Mouse (Mus musculus): ENCODE measurements around the gene Rnd2. TPM values are rescaled to one million over a fixed set of nuclear protein-coding genes. Genes with fewer than 3 reads are reported as not detected.
"Not testable (repeated sequence)": the region's sequence is repeated elsewhere in the genome, so short reads cannot be mapped to it uniquely, and the experiment has no call there.

The Rnd2 gene
- total RNA-seq, 2 experiments from 2014 or later: 11.5 to 11.7 TPM

DNA sequence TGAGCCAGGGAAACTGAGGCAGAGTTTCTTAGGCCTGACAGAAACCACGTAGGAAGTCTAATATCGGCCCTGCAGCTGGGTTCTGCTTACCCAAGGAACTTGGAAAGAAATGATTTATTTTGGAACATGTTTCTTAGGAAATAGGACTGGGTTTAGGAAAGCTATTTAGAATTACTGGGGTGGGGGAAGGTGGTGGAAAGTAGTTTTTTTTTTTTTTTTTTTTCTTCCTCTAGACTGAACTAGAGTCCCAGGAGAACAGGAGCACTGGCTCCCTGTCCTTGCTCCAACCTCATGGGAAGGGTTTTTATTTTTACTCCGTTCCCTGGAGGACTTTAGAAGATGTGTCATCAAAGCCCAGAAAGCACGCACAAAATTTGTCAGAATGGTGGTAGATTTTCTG is 4.4 kb downstream of the Rnd2 start:
- DNase-seq: no peak

DNA sequence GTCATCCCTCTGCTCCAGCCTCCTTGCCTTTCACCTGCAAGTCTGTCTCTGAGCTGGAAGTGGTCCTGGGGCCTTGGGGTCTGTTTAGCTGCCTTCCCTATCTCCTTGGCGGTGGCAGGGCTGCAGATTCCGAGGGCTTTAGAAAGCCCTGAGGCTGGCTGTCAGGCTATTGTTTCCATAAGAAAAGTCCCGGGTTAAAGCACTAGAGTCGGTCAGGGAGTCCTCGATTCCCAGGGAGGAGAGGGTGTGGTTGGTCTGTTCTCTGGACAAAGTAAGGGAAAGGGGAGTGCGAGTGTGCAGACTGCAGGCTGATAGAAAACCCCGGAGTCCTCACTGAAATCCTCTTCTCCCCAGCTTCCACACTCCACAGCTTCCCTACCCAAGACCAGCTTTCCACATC is 5.4 kb downstream of the Rnd2 start:
- DNase-seq: no peak

DNA sequence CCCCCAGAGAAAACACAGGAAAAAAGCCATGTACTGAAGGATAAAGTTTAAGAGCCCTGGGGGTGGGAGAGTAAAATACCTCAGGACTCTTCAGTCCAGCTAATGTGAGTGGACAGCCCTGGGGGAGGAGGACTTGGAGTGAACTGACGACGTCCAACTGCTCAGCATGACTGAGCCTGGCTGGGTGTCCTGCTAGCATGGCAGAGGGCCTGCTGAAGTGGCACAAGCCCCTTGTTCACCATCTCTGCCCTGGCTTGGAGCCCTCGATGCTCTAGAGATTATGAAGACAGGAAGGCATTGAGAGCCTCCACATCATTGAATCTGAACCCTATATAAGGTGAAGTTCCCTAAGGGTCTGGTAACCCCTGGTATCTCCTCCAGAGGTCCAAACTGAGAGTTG is 7.1 kb downstream of the Rnd2 start:
- DNase-seq: no peak

DNA sequence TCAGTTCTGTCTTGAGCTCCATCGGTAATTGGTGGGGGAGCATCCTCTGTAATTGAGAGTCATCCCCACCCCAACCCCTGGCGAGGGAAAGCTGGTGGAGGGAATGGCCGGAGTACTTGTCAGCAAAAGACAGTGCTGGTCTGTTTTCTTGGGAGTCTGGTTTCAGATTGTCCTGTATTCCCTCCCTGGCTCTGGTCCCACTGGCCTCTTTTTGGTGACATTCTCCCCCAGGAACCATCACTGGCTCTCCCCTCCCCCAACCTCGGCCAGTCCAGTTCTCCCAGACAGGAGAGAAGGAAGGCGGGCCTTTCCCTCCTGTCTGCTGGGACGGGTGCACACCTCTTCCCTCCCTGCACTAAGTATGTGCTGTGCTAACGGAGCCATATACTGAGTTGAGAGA is 7.5 kb downstream of the Rnd2 start:
- DNase-seq: no peak

DNA sequence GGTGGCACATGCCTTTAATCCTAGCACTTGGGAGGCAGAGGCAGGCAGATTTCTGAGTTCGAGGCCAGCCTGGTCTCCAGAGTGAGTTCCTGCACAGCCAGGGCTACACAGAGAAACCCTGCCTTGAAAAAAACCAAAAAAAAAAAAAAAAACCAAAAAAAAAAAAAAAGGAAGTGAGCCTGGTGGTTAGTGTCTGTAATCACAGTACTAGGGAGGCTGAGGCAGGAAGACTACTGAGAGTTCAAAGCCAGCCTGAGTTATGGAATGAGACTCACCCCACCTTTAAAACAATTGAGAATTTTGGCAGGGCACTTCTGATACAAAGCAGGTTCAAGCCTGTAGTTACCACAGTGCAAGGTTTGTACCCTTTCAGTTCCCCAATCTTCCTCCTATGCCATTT is 8.9 kb downstream of the Rnd2 start:
- DNase-seq: not testable (repeated sequence)

DNA sequence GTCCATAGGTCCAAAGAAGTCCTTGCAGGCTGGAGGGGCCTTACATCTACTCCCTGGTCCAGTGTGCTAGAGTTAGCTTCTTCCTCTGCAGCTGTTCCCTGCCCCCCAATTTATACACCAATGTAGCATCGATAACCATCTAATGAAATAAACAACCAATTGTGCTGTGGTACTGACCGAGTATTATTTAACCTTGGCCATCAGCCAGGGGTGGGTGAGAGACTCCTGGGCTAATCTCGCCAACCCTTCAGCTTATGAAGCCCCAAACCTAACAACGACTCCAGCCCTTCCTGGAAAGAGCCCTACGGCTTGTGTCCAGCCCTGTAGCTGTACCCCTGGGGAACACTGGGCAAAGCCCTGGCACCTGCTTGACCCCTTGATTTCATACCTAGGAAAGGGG is 9.5 kb downstream of the Rnd2 start:
- DNase-seq: no peak

DNA sequence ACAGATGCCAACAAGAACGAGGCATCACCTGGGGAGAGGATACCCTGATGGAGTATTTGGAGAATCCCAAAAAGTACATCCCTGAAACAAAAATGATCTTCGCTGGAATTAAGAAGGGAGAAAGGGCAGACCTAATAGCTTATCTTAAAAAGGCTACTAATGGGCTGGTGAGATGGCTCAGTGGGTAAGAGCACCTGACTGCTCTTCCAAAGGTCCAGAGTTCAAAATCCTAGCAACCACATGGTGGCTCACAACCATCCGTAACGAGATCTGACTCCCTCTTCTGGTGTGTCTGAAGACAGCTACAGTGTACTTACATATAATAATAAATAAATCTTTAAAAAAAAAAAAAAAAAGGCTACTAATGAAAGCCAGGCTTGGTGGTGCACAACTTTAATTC is 11.6 kb downstream of the Rnd2 start:
- DNase-seq: not testable (repeated sequence)

DNA sequence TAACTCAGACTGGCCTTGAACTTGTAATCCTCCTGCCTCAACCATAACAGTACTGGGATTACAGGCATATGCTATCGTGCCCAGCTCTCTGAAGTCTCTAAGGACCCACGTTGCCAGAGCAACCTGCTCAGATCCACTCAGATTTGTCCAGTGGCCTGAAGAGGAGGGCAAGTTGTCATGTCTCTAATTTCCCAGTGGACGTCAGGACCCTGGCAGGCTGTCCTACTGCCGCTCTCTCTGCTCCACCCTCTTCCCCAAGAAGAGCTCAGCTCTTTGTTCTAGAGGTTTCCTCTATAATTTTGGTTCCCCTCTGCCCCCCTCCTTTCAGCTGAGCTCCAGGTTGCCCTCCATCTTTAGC is 12.4 kb downstream of the Rnd2 start:
- DNase-seq: no peak

DNA sequence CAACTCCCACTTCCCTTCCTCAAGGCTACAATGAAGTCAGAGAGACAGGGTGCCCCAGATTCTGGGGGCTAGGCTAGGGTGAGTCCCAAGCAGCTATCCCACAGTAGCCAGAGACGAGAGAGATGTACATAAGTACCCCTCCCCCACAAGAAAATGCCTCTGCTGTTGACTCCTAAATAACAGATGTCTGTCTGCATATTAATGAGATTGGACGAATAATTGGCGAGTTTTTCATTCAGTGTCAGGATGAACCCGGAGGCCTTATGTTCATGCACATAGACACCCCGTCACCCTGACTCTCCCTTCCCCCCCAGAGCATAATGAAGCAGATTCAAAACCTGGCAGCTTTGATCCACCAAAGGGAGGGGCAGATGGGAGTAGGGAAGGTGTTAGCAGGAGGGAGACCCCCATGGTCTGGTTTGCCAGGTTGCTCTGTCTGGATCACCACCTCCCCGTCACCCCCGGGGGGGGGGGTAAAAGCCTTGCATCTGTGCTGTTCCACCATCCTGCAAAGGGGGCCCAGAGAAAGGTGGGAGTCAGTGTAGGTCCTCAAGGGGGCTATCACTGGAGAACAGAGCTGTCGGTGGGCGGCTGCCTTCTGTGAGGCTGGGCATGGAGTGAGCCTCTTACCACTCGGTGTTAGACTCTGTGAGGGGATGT is 12.9 kb downstream of the Rnd2 start:
- no peak for DNase-seq

DNA sequence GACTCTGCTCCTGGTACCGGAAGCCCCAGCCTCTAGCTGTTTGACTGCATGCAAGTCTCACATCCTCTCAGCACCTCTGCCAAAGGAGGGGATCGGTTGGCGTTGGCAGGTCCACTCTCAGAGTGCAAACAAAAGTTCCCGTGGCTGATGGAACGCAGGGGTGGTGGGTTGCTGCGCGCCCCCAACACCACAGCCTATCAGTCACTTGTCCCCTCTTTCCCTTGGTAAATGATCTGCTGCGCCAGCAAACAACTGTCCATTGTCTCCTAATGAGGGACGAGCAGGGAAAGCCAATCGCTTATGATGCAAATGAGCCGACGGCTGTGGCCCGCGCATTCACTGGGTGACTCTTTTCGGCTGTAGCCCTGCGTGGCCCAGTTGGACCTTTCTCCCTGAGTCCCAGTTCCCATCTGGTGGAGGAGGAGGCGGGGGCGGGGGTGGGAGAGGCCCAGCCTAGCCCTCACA is 14.4 kb downstream of the Rnd2 start:
- no peak for DNase-seq

DNA sequence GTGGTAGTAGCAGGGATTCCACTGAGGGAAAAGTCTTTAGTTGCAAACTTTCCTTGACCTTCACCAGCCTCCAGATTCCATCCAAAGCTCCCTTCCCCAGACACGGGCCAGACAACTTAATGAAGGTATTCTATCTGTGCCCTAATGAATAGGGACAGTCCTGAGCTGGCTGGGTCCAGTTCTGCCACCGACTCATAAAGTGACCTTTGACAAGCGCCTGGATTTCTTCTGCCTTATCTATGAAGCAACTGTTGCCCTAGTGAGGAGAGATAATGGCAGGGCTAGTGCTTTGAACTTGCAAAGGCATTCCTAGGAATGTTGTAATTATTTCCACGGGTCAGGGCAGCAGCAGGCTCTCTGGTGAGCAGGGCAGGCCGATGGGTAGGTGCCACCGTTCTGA is 16.1 kb downstream of the Rnd2 start:
- no peak for DNase-seq

DNA sequence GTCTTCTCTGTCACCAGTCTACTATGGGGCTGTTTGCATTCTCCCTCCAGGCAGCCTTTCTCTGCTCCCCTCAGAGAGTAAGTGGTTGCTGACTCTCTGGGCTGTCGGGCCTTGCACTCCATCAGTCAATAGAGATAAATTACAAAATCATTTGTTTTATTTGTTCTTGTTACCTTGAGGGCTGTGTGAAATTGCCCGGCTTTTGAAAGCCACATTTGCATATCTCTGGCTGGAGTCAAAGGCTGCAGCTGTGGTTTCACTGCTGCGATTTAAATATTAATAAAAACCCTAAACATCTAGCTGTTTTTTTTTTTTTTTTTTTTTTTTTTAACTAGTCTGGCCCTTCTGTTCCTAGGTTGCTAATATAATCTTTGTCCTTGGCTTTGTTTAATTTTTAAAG is 19.0 kb downstream of the Rnd2 start:
- no peak for DNase-seq

DNA sequence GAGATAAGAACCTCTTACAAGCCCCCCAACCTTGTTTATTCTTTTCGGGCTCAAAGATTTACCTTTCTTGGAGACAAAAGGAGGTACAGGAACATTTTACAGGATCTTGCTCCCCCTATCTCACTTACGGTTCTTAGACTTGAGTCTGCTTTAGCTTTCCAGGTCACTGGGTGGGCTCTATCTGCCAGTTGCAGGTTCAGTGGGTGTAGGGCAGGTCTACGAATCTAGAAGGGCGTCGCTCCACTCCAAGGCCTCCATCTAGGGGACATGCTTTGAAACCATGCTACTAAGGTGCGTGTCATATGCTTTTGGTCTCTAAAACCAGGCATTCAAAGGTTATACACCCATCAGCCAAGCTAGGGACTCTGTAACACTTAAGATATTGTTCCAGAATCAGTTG is 19.4 kb downstream of the Rnd2 start:
- DNase-seq: no peak

DNA sequence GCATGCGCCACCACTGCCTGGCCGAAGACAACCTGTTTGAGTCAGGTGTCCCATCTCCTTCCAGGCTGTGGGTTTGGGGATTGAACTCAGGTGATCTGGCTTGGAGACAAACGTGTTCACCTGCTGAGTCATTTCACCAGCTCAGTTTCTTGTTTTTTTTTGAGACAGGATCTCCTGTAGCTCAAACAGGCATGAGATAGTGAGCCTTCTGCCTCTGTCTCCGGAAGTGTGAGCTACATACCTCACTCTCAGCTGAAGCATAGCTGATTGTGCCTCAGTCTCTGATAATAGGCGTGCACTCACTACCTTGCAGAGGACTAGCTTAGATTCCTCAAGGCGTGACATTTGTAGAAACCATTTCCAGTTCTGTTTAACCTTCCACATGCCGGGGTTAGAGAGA is 20.0 kb downstream of the Rnd2 start:
- DNase-seq: no peak

DNA sequence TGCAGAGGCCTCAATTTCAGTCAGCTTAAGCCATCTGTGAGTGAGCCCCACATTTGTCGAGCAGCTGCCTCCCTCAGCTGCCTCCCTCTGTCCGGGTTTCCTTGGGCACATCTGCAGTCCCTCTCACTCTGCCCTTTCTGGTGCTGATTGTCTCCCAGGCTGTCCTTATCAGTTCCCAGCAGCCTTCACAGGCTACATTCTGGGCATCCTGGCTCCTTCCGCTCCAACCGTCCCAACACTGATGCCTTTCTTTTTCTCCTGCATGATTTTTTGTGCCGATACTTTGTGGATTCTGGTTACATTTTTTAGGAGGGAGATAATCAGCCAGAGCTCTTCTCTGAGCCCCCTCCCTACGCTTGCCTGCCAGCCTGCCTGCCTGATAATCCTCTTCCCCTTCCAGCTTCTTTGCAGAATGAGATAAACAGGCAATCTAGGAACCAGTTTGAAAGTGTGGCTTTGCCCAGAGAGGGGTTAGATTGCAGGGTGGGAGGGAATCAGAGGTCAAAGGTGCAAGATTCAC is 20.8 kb downstream of the Rnd2 start:
- no peak for DNase-seq

DNA sequence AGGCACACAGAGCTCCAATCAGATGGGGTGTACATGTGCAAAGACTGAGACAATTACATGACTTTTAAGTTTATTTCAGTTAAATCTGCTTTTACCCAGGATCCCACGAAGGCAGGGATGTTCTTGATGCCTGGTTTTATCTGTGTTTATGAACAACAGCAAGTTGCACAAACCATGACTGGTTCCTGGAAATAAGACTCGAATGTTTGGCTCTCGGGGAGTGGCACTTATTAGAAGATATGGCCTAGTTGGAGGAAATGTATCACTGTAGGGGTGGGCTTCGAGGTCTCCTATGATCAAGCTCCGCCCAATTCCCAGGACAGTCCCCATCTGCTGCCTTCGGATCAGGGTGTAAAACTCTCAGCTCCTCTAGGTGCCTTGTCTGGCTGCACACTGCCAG is 21.3 kb downstream of the Rnd2 start:
- DNase-seq: no peak

DNA sequence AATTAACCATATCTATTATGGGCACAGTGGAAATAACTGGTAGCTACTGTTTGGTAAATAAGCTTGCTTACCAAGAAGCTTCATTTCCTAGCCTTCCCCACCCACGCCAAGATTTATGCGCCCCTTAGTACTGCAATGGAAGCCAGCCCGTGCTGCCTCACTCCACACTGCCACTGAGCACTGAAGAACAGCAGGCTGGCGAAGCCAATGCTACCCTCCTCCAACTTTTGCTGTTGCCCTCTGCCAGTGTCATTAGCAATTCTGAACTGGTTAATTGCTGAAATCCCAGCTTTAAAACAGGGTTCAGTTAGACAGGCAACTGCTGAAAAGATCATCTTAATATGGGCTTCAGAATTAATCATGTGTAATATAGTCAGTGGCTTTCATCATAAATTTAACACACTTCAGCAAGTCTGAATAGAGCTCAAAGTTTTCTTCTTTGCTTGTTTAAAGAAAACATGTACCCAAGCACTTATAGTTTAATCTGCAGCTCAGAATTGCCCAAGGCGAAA is 41.5 kb downstream of the Rnd2 start:
- DNase-seq: no peak

DNA sequence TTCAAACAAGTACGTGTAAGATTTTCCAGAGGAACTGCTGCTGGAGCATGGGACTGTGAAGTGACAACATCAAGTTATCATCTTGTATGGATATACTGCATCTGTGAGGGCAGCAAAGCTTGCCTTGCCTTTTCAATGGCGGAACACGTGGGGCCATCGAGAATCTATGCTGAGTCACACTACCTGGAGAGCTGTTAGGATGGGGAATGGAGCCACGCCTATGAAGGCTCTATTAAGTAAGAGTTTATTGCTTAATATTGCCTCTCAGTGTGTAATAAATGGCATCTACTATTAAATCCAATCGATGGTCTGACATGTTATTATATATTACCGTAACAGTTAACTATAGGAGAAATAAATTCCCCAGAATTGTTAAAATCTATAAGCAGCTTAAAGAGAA is 42.3 kb downstream of the Rnd2 start:
- no peak for DNase-seq

DNA sequence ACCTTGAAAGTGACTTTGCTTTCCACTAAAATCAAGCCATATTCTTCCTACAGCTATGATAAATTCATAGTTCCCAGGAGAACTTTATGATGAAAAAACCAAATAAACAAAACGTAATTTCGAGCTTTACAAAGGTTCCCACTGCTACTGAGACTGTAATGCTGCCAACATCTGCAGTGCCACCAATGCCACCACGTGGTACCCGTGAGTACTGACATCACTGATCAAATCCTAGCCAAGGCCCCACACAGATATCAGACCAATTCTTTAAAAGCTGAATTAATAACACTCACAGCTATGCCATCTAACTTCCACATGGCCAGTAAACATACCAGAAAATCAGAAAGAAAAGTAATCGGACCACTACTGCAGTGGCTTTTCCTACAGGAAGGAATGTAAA is 54.1 kb downstream of the Rnd2 start:
- DNase-seq: no peak

DNA sequence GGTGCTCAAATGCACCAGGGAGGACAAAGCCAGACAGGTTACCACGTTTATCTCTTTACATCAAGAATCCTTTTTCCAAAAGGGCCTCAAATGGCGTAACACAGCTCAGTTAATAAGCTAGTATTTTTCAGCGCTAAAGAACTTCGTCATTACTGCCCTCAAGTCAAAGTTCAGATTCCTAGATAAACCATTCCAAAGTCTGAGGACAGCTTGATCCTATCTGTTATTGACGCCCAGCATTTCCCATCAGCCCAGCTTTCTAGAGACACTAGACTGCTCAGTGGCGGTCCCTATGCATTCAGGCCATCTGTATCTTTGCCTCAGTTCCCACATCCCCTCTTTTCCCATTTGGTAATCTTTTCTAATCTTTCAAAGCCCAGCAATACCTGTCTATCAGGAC is 54.6 kb downstream of the Rnd2 start:
- no peak for DNase-seq
